Mouse (Mus musculus): ENCODE measurements at regions not wholly inside any gene's neighbourhood (a gene's known extent, or its start where the extent isn't known, plus 50 kb on each side); places are given as distances from the start of the nearest gene placed in this dataset.

GRCm38 (mm10) chr11:45440937-45441720 lies 410.7 kb upstream of the Clint1 start:
- no peak for DNase-seq

- DNase-seq = no peak
Observed at GRCm38 (mm10) chr11:45446512-45446911, 405.3 kb upstream of the Clint1 start.

- no peak for DNase-seq
Observed at GRCm38 (mm10) chr11:45454234-45454633, 397.6 kb upstream of the Clint1 start.

GRCm38 (mm10) chr11:45454933-45455332 lies 396.9 kb upstream of the Clint1 start:
- DNase-seq = peak; percentile 68

DNA sequence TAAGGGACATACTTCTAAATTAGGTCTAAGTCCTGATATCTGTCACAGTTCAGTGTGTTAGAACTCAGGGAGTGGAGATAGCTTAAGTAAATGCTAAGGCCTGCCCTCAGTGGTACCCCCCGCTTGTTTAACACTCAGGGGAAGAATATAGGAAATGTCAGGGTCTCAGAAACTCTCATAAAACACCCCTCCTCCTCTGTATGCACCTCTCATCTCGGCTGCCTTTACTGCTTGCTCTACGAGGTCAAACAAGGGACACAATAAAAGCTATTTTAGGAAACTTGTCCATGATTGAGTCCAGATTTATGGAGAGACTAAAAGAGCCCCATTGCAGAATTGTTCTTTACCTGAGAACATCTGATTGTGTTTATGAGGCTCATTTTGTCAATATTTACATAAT lies 395.1 kb upstream of the Clint1 start:
- DNase-seq = no peak

- no peak for DNase-seq
Observed at GRCm38 (mm10) chr11:45457597-45457996, 394.3 kb upstream of the Clint1 start.

DNA sequence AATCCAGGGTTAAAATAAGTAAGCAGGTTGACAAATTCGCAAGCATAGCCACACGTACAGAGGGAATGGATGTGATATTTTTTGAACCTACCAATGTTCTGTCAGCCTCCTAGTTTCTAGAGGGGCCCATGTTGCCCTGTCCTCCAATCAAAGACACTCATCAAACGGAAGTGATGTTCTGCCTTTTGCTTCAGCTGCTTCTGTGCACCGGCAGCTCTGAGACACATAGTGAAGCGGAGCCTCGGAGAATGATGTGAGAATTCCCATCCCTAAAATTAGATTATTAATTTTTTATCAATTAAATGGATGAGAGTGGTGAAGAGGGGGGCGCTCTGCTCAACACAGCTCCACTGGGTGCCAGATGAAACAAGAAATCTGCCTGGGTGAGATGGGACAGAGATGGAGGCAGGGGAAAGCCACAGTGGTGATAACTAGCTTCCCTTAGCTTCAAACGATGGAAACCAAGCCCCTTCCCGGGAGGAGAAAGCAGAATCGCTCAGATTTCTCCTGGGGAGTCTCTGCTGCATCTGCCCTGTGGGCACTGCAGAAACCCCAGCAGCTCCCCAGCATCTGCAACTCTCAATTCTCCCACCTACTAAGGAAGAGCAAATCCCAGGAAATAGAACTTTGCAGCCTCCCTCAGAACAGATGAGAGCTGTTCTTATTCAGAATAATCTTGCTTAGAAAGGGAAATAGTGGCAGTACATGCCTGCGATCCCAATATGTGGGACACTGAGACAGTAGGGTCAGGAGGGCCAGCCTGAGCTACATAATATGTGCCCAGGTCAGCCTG lies 391.7 kb upstream of the Clint1 start:
- DNase-seq = no peak

DNA sequence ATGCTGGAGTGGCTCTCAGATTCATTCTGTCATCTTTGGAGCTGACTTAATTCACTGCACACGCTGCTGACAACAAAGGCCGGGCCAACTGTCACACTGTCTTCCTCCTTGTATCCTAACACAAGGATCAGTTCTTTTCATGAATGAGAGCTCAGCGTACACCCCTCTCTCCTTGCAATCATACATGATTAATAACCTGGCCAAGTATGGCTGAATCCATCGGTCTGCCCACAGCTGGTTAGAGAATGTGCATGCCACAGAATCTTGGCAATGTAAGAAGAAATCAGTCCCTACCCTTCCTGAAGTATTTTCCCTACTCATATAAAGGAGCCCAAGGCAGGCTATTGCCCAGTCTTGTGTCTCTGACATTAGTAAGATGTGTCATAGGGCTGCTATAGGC lies 387.4 kb upstream of the Clint1 start:
- DNase-seq = no peak

GRCm38 (mm10) chr11:45466350-45466749 lies 385.5 kb upstream of the Clint1 start:
- no peak for DNase-seq

DNA sequence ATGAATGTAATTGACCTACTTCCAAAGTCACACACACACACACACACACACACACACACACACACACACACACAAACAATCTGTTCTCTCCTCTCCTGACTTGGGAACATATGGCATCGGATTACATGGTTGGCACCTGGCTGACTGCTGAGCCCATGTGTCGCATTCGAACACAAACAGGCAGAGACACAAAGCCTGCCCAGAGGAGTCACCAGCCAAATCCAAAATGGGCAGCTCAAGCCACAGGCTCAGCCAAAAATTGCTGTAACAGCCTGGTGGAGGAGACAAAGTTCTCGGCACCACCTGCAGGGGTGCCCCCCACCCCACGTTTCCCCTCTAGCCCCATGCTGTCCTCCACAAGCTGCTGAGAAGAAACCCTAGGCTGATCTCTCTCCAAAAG lies 379.7 kb upstream of the Clint1 start:
- DNase-seq = peak; percentile 14

DNA sequence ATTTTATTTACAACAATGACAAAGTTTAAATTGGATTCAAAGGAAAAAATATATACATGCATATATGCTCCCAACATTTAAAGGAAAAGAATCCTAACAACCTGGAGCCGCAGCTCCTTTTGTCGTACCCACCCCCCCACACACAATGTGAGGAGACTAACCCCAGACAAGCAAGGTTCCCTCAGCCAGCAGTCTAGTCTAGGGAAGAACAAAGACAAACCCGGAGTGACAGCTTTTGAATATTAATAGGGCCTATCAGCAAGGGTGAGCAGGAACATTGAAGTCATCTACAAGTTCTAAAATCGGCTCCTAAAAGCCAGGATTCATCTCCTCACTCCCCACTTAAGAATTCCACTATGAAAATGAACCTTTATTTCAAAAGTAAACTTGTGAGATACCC lies 374.9 kb upstream of the Clint1 start:
- DNase-seq = no peak

- no peak for DNase-seq
Observed at GRCm38 (mm10) chr11:45485950-45486349, 365.9 kb upstream of the Clint1 start.

DNA sequence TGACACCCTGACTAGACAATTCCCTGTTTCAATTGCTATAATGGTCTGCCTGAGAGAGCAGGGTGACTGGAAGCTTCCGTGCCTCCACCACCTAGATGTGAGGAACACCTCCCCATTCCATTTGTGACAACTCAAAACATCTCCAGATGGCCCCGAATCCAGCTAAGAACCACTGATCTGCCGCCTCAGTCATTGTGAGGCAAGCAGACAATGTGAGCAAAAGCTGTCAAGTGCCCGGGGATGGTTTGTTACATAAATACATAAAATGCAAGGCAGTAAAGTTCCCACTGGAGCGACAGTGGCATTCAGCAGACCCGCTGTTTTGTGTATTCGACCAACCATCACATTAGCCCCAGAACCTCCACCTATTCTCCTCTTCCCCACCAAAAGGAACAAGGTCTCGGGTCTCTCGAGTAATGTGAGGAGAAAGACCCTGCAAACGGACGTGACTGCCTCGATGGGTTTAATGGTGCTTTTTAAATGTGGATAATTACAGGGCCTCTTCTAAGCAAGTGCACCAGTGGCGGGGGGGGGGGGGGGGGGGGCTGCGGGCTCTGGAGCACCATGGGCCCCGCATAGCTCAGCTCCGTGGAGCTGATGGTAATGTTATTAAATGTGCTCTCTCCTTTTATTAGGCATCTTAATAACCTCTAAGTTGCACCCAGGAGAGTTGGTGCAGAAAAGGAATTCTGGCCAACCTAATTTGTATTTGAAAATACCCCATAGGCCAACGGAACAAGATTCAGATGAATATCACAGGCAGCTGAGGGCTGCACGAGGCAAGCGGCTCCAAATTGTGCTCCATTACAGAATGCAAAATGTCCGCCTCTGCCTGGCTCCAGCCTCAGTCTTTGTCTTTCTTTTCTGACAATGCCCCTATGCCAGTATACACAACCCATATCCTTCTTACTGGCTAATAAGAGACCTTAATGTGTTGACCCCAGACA lies 360.6 kb upstream of the Clint1 start:
- no peak for DNase-seq

GRCm38 (mm10) chr11:45495246-45495645 lies 356.6 kb upstream of the Clint1 start:
- no peak for DNase-seq

GRCm38 (mm10) chr11:45508566-45508965 lies 343.3 kb upstream of the Clint1 start:
- peak; percentile 52 for DNase-seq

GRCm38 (mm10) chr11:45509278-45509677 lies 342.6 kb upstream of the Clint1 start:
- DNase-seq = no peak

- no peak for DNase-seq
Observed at GRCm38 (mm10) chr11:45514415-45515271, 337.2 kb upstream of the Clint1 start.

DNA sequence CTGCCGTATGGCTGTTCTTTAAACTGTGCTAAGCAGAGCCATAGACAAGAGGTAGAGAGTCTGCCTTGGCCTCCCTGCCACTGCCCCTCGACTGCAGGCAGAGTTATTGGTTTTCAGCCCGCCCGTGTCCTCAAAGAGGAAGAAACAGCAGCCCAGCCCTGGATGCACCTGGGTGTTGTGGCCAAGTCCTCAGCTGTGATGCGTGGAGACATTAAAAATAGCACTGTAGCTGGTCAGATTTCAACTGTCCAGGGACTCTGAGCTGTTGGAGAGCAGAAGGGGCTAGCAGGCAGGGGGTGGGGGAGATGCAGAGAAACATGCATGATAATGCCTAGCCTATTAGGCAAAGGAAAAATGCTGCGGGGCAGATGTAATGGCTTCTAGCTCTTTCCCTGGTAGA lies 327.1 kb upstream of the Clint1 start:
- DNase-seq = no peak

- no peak for DNase-seq
Observed at GRCm38 (mm10) chr11:45531044-45531626, 320.7 kb upstream of the Clint1 start.

DNA sequence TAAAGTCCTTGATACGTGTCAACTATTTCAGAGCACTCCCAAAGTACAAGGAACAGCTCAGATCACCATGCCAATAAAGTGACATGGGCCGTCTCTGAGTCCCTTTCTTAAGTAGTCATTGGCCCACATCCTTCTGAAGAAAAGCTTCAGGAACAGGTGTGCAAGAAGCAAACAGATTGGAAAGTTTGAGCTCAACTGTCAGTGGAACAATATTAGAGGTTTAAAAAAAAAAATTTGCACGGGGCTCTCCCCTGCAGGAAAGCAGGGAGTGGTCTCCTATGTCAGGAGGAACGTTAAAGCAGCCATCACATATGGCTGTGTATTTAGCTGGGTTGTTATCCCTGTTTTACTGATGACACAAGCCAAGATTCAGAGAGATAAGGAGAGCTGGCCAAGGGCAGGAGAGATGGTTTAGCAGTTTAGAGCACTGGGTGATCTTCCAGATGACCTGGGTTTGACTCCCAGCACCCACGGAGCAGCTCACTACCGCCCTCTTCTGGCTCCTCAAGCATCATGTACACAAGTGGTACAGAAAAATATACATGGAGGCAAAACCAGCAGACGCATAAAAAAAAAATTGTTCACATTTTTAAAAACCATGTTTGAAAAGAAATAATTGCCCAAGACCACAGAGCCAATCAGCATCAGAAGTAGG lies 318.3 kb upstream of the Clint1 start:
- peak; percentile 43 for DNase-seq
